Mouse (Mus musculus): ENCODE measurements around the gene Nup210l.

GRCm38 (mm10) chr3:90212723-90213122 is 108.8 kb downstream of the Nup210l start:
- TF ChIP-seq CTCF (IDR thresholded peaks at IDR 0.05; ENCODE audit: low read depth) (no peak), EP300 (IDR thresholded peaks at IDR 0.05; ENCODE audit: low read depth) (no peak)
